Mouse (Mus musculus) hindbrain, embryonic 14.5 days (tissue): Measurements from ENCODE around the gene Dgkd. TPM values are rescaled to one million over a fixed set of nuclear protein-coding genes. Genes with fewer than 3 reads are reported as not detected.

Experiments used
- ATAC-seq: fragments of 200-750 bp; cut with Nextera tagmentation; 2 replicates; pipeline ENCODE4 v1.8.0; 2017; ENCODE audit warnings: moderate number of reproducible peaks, mild to moderate bottlenecking, moderate TSS enrichment, moderate library complexity; ENCODE audit not compliant: low FRiP score
- DNase-seq: peaks from one replicate; pipeline ENCODE4 v3.0.0-alpha.2; 2015; ENCODE audit warnings: low spot score
- H3K27ac ChIP-seq: fragments of 300-500 bp; sonication (generic); 2 replicates; pipeline ENCODE4 v1.5.1; 2014; ENCODE audit warnings: mild to moderate bottlenecking, moderate library complexity
- H3K27me3 ChIP-seq: fragments of 300-500 bp; sonication (generic); 2 replicates; pipeline ENCODE4 v1.6.1; 2014; ENCODE audit warnings: mild to moderate bottlenecking, low read length, mixed read lengths; ENCODE audit not compliant: control insufficient read depth, insufficient read depth
- H3K36me3 ChIP-seq: fragments of 300-500 bp; sonication (generic); replicated peaks from 2 replicates; pipeline ENCODE4 v1.6.1; 2014; ENCODE audit not compliant: control insufficient read depth, insufficient read depth
- H3K4me1 ChIP-seq: fragments of 300-500 bp; sonication (generic); replicated peaks from 2 replicates; pipeline ENCODE4 v1.6.1; 2014; ENCODE audit warnings: antibody characterized with exemption, low read length, mixed read lengths; ENCODE audit not compliant: control insufficient read depth, insufficient read depth
- H3K4me2 ChIP-seq: fragments of 300-500 bp; sonication (generic); replicated peaks from 2 replicates; pipeline ENCODE4 v1.6.1; 2014; ENCODE audit warnings: mild to moderate bottlenecking, moderate library complexity
- H3K4me3 ChIP-seq: fragments of 300-500 bp; sonication (generic); replicated peaks from 2 replicates; pipeline ENCODE4 v1.5.1; 2014; ENCODE audit warnings: mild to moderate bottlenecking, low read length
- H3K9ac ChIP-seq: fragments of 300-500 bp; sonication (generic); 2 replicates; pipeline ENCODE4 v1.6.1; 2014
- H3K9me3 ChIP-seq: fragments of 300-500 bp; sonication (generic); 2 replicates; pipeline ENCODE4 v1.6.1; 2016; ENCODE audit warnings: low read length; ENCODE audit not compliant: control insufficient read depth
- WGBS: fragments of 180-500 bp; shearing (Covaris S2); extraction: QIAGEN DNeasy Blood & Tissue Kit; methylation state at CpG from one replicate; pipeline ENCODE4 v1.1.7; 2014; 5-methylcytosine and 5-hydroxymethylcytosine counted together
- polyA plus RNA-seq: library from polyadenylated mRNA; unstranded; fragments of >200 nt; fragmentation: Nextera tagmentation; extraction: Ambion mirVana; gene quantifications from 2 replicates; pipeline ENCODE4 v1.2.1, GENCODE M21; 2014

Gene Dgkd
- polyA plus RNA-seq, 1 experiment from 2014 or later = 50.8 TPM

DNA sequence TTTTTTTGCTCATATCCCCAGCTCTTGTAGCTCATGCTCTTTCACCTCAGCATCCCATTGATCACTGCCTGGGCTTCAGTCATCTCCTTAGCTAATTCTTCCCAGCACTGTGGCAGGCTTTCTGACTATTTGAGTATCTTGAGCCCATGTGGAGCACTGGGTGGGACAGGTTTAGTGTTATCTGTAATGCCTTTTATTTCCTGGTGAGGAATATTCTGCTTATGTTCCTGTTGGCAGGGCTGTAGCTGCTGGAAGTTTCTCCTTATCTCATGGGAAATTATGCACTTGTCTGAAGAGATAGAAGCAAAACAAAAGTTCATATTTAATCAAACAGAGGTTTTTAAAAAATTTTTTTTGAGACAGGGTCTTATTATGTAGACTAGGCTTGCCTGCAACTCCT is 56.5 kb downstream of the Dgkd start:
- ATAC-seq = no peak
- no peaks in the 10 kb centered on the region; the same call in 1 of the 2 replicates for H3K36me3 ChIP-seq
- H3K27ac ChIP-seq = no peak overlapping the region
- H3K9me3 ChIP-seq = no peaks in the 10 kb centered on the region
- H3K4me3 ChIP-seq = no peak overlapping the region
- H3K9ac ChIP-seq = no peak overlapping the region
- H3K27me3 ChIP-seq = no peaks in the 10 kb centered on the region
- DNase-seq = no peak
- H3K4me2 ChIP-seq = no peak overlapping the region
- no peaks in the 10 kb centered on the region for H3K4me1 ChIP-seq

DNA sequence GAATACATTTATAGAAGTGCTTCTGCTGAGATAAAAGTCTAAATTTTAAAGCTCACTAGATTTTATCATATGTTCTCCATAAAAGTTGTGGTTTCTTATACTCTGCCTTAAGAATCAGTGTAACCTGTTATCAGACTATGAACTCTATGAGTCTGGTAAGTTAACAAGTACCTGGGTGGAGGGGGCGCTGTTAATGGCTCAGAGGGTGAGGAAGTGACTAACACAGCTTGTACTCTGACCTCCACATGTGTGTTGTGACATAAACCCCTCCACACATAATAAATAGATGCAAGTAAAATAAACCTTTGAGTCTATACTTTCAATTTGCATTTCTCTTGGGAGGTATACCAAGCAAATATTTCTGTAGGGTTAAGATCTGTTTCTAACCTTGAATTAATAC is 57.3 kb downstream of the Dgkd start:
- H3K9ac ChIP-seq = no peak overlapping the region
- DNase-seq = no peak
- no peaks in the 10 kb centered on the region for H3K4me1 ChIP-seq
- no peak overlapping the region for H3K4me3 ChIP-seq
- WGBS = 88% methylated on average over 1 of the region's 1 CpGs
- no peaks in the 10 kb centered on the region for H3K27me3 ChIP-seq
- no peak overlapping the region for H3K4me2 ChIP-seq
- H3K9me3 ChIP-seq = no peaks in the 10 kb centered on the region
- H3K36me3 ChIP-seq = peaks cover 2% of the 10 kb centered on the region
- no peak for ATAC-seq
- H3K27ac ChIP-seq = no peak overlapping the region

GRCm38 (mm10) chr1:87913356-87913755 is 60.3 kb downstream of the Dgkd start:
- Histone ChIP-seq H3K9ac (no peak overlapping the region), H3K36me3 (peaks cover 21% of the 10 kb centered on the region), H3K4me1 (no peaks in the 10 kb centered on the region), H3K9me3 (no peaks in the 10 kb centered on the region), H3K27ac (no peak overlapping the region), H3K4me3 (no peak overlapping the region), H3K27me3 (no peaks in the 10 kb centered on the region), H3K4me2 (no peak overlapping the region)
- DNase-seq (no peak), ATAC-seq (no peak)

DNA sequence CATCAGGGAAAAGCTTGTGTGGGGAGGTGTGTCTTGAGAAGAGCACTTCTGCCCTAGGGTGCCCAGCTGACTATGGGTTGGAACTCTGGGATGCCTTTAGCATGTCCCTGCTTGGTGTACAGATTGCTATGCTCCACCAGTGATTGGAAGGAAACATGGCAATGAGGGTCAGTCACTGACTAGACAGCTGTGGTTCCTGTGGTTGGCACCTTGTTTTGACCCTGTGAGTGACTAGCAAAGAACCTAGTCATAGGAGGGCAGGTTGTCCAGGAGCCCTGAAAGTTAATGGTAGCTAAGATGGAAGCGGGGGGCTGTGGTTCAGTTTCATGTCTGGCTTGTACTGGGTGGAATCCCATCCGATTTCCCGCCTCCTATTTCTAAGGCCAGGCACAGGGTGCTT is 64.3 kb downstream of the Dgkd start:
- Histone ChIP-seq H3K4me1 (no peaks in the 10 kb centered on the region), H3K36me3 (peaks cover 48% of the 10 kb centered on the region), H3K9me3 (no peaks in the 10 kb centered on the region), H3K27ac (no peak overlapping the region), H3K27me3 (no peaks in the 10 kb centered on the region), H3K9ac (no peak overlapping the region), H3K4me3 (no peak overlapping the region), H3K4me2 (no peak overlapping the region)
- no peak for ATAC-seq
- no peak for DNase-seq
- 96% methylated on average over 3 of the region's 3 CpGs for WGBS

DNA sequence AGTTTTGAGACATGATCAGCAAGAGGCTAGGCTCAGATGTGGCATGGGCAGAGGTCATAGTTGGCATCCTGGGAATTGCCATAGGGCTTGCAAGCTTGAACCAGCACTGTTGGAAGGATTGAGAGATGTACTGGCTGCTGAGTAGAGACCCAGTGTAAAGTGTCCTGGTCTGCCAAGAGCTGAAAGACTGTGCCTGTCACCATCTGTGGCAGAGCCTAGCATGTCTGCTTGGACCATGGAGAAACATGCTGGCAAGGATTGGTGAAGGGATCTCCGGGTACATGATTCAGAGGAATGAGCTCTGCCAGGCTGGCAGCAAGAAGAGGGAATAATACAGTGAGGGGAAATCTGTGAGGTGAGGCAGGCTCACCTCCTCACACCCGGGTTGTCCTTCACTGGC is 65.0 kb downstream of the Dgkd start:
- no peak overlapping the region for H3K4me3 ChIP-seq
- peaks cover 49% of the 10 kb centered on the region for H3K36me3 ChIP-seq
- 96% methylated on average over 2 of the region's 2 CpGs for WGBS
- no peaks in the 10 kb centered on the region for H3K9me3 ChIP-seq
- H3K9ac ChIP-seq = no peak overlapping the region
- DNase-seq = no peak
- H3K4me2 ChIP-seq = no peak overlapping the region
- no peak for ATAC-seq
- H3K27me3 ChIP-seq = no peaks in the 10 kb centered on the region
- H3K4me1 ChIP-seq = no peaks in the 10 kb centered on the region
- no peak overlapping the region for H3K27ac ChIP-seq

- Histone ChIP-seq H3K9ac (no peak overlapping the region), H3K27ac (no peak overlapping the region), H3K4me2 (no peak overlapping the region), H3K9me3 (no peaks in the 10 kb centered on the region), H3K27me3 (no peaks in the 10 kb centered on the region), H3K36me3 (peaks cover 68% of the 10 kb centered on the region), H3K4me3 (no peak overlapping the region), H3K4me1 (no peaks in the 10 kb centered on the region)
- DNase-seq = no peak
- 89% methylated on average over 3 of the region's 3 CpGs for WGBS
- ATAC-seq = no peak
Measured at GRCm38 (mm10) chr1:87920056-87920614, 67.0 kb downstream of the Dgkd start.

- Histone ChIP-seq H3K27ac (no peak overlapping the region), H3K9me3 (no peaks in the 10 kb centered on the region), H3K36me3 (peaks cover 78% of the 10 kb centered on the region), H3K4me2 (no peak overlapping the region), H3K27me3 (no peaks in the 10 kb centered on the region), H3K4me3 (no peak overlapping the region), H3K9ac (no peak overlapping the region), H3K4me1 (no peaks in the 10 kb centered on the region)
- WGBS = 45% methylated on average over 1 of the region's 1 CpGs
- DNase-seq (peak; percentile 57), ATAC-seq (no peak)
Measured at GRCm38 (mm10) chr1:87922666-87923065, 69.6 kb downstream of the Dgkd start.

- Histone ChIP-seq H3K9ac (no peak overlapping the region), H3K4me1 (no peaks in the 10 kb centered on the region), H3K27me3 (no peaks in the 10 kb centered on the region), H3K9me3 (no peaks in the 10 kb centered on the region), H3K4me2 (no peak overlapping the region), H3K27ac (no peak overlapping the region), H3K4me3 (no peak overlapping the region), H3K36me3 (peaks cover 74% of the 10 kb centered on the region)
- DNase-seq (no peak), ATAC-seq (no peak)
- 96% methylated on average over 4 of the region's 4 CpGs for WGBS
Measured at GRCm38 (mm10) chr1:87924888-87925287, 71.8 kb downstream of the Dgkd start.

GRCm38 (mm10) chr1:87929730-87930129 is 76.6 kb downstream of the Dgkd start:
- Histone ChIP-seq H3K4me2 (no peak overlapping the region), H3K36me3 (peaks cover 77% of the 10 kb centered on the region), H3K4me3 (no peak overlapping the region), H3K4me1 (no peaks in the 10 kb centered on the region), H3K27me3 (no peaks in the 10 kb centered on the region), H3K9me3 (no peaks in the 10 kb centered on the region), H3K27ac (no peak overlapping the region), H3K9ac (no peak overlapping the region)
- DNase-seq (no peak), ATAC-seq (no peak)
- 64% methylated on average over 5 of the region's 5 CpGs for WGBS

GRCm38 (mm10) chr1:87933051-87933450 is 80.0 kb downstream of the Dgkd start:
- no peaks in the 10 kb centered on the region for H3K9me3 ChIP-seq
- DNase-seq = no peak
- peaks cover 73% of the 10 kb centered on the region for H3K36me3 ChIP-seq
- no peak overlapping the region for H3K4me3 ChIP-seq
- H3K9ac ChIP-seq = no peak overlapping the region
- no peak for ATAC-seq
- H3K4me2 ChIP-seq = no peak overlapping the region
- WGBS = 85% methylated on average over 5 of the region's 5 CpGs
- no peaks in the 10 kb centered on the region for H3K4me1 ChIP-seq
- no peaks in the 10 kb centered on the region for H3K27me3 ChIP-seq
- no peak overlapping the region for H3K27ac ChIP-seq
